Mouse (Mus musculus): ENCODE data around the gene Gm1604a. TPM values are rescaled to one million over a fixed set of nuclear protein-coding genes. Genes with fewer than 3 reads are reported as not detected.
"Not testable (repeated sequence)": the region's sequence is repeated elsewhere in the genome, so short reads cannot be mapped to it uniquely, and the experiment has no call there.

Gm1604a gene
- total RNA-seq, 1 experiment from 2014 or later = not detected

GRCm38 (mm10) chr17:7069561-7070240, 44.3 kb downstream of the Gm1604a start:
- not testable (repeated sequence) for DNase-seq

DNA sequence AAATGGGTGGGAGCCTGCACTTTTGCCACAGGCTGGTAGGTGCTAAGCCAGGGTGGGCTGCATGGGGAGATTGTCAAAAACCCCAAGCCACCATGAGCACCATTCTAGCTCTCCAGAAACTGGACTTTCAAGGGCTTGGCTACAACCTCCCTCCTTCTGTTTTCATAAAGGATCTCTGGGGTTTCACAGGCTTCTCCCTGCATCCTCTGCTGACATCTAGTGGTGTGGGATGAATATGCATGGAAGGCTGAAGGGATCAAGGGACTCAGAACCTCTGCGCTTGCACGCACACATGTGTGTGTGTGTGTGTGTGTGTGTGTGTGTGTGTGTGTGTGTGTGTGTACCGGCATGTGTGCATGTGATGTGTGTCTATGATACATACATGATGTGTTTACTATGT, 49.1 kb downstream of the Gm1604a start:
- peak; percentile 65 for DNase-seq

- DNase-seq = not testable (repeated sequence)
These were observed 50.2 kb downstream of the Gm1604a start for GRCm38 (mm10) chr17:7075519-7075918.

- DNase-seq = peak; percentile 76
These were observed 54.2 kb downstream of the Gm1604a start for GRCm38 (mm10) chr17:7079558-7079957.

GRCm38 (mm10) chr17:7084523-7084922, 59.2 kb downstream of the Gm1604a start:
- DNase-seq = not testable (repeated sequence)

DNA sequence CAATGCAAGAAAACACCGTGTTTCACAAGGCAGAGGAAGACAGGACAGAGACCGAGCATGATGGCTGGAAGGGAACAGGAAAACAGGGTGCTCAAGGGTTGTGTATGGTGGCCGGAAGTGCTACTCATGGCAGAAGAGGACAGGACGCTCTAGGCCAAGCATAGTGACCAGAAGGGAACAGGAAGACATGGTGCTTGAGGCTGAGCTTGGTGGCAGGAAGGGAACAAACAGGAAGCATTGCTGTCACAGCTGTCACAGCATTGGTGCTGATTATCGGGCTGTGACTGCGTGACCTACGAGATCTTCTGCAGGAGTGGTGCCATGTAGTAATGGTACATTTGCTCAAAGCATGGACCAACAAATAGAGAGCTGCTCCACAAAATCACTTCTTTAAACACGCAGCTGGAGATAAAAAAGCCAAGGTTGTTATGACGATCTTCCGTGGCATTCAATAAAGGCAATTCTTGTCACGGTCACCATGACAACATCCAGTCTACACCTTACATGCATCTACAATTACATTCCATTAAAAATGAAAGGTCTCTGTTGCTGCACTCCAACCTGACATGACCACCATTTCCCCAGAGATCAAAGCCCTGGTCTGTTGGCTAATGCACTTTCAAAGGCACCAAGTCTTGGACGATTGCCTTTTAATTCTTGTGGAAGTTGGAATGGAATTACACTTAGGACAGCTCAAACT, 60.3 kb downstream of the Gm1604a start:
- DNase-seq = not testable (repeated sequence)

DNA sequence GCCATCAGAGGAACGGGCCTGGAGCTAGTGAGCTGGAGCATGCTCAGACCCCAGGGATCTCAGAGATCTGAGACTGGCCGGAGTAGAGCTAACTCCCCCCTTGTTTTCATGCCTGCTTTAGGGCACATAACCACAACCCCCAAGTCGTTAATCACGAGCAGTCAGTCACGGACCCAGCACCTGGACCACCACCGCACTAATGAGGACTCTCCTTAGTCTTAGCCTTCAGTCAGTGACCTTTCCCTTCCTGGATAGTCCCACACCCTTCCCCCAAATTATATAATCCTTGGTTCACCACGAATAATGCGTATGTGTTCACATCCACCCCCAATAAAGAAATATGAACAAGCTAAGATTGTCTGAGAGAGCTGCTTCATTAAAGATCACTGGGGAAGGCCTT, 61.5 kb downstream of the Gm1604a start:
- DNase-seq = not testable (repeated sequence)

DNA sequence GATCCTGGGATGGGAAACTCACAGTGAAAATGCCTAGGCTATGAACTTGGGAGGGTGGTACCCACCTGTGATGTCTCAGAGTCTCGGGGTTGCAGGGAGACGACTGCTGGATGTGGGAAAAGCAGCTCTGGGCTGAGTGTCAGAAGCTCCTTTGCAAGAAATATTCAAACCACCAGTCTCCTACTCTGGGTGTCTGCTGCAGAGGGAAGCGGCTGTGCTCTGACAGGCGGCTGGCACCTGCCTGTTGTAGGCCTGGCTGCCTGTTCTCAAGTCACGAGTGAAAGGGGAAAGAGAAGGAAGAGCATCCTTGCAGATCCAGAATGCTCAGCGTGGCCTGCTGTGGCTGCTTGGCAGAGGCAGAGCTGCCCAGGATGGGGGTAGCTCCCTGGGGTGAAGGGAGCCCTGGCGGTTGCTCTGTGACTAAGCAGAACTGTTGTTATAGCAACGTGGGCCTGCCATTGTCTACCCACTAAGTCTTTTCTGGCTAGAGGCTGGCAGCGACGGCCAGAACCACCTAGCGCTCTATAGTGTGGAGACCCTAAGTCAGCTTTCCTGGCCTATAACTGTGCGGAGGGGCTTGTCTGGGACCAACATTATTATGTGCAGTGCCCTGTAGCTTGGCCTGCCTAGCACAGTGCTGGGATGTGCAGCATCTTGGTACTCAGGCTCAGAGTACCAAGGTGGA, 72.6 kb downstream of the Gm1604a start:
- not testable (repeated sequence) for DNase-seq

DNA sequence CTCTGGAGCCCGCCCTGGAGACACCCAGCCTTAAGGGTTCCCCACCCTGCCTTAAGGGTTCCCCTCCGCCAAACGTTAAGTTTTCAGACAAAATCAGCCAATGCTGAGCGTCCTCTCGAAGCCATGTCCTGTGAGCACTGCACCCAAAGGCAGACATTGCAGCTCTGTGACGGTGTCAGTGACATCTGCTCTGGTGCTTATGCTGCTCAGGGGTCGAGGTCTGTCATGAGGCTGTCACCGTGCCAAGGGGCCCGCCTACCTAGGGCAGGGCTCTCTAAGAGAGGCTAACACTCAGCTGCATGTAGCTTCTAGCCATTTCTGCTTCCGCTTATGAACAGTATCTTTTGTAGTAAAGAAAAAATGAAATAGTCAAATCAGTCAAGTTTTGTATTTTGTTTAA, 73.7 kb downstream of the Gm1604a start:
- DNase-seq = not testable (repeated sequence)

- not testable (repeated sequence) for DNase-seq
These were observed 77.6 kb downstream of the Gm1604a start for GRCm38 (mm10) chr17:7102945-7103344.

- DNase-seq = not testable (repeated sequence)
These were observed 86.3 kb downstream of the Gm1604a start for GRCm38 (mm10) chr17:7111658-7112057.

DNA sequence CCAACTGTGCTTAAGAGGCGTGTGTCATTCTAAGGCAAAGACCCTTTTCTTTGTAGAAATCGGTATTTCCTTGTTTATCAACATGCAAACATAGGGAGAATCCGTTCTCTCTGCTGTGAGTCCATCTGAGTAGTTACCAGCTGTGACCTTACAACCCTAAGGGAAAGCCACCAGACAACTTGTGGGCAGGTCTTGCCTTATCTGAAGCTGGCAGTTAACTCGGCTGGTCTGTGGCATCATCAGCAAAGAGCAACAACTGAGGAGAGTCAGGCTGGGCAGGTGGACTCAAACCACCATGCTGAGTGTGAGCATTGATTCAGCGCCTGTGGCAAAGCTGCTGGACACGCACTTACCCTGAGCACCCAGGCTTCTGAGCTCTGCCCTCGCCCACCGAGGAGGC, 90.9 kb downstream of the Gm1604a start:
- DNase-seq = not testable (repeated sequence)

DNA sequence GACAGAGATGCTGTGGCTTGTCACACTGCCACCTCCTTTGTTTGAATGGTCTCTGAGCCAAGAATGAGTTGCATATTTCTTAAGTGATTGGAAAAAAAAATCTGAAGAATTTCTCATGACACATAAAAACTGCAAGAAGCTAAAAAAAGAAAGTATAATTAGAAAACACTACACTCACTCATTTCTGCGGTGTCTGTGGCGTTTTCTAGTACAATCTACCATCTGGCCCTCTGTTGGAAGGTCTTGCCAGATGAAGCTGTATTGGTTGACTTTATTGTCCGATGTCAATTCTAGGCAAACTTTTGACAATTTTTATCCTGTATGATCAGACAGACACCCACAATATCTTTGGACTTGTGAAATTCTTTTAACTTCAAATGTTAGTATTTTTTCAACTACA, 95.5 kb downstream of the Gm1604a start:
- DNase-seq = not testable (repeated sequence)

DNA sequence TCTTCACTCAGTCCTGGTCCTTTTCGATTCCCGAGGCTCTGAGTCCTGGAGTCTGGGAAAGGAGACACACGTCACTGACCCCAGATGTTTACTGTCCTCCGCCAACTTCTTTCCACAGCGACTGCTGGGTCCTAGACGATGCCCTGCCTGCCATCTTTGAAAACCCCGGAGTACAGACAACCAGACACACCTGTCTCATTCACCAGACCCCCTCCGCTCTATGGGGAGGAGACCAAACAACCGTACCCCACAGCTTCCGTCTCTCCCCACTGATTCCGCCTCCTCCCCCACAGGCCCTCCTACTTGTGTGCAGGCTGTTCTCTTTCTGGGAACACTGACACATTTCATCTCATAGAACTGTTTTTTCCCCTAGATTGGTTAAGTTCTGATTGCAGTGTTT, 97.2 kb downstream of the Gm1604a start:
- not testable (repeated sequence) for DNase-seq

DNA sequence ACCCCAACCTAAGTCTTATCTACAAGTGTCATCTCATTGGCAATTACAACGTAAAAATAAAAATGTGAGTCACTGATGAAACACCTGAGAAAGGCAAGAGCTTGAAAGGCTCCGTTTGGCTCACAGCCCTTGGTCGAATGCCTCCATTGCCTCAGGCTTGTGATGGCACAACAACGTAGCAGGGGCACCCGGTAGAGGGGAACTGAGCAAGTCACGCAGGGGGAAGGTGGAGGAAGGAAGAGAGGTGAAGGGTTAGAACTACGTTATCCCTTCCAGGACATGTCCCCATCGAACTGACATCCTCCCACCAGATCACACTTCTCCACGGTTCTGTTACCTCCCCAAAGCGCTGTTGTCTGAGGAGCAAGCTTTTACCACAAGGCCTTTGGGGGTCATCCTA, 101.1 kb downstream of the Gm1604a start:
- DNase-seq = not testable (repeated sequence)

DNA sequence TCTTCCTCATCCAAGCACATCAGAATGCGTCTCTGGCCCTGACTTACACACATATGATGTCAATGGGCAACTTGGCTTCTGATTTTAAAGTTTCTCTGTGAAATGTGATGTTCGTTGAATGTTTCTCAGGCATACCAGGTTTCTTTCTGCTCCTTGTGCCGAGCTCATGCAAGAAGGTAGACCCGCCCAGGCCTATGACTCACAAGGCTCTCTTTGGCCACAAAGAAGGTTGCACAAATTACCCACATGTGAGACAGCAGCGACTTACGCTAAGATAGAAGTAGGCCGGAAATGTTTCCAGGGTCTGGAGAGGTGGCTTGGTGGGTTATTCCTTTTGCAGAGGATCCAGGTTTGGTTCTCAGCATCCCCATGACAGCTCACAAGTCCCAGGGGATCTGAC, 108.6 kb downstream of the Gm1604a start:
- not testable (repeated sequence) for DNase-seq

DNA sequence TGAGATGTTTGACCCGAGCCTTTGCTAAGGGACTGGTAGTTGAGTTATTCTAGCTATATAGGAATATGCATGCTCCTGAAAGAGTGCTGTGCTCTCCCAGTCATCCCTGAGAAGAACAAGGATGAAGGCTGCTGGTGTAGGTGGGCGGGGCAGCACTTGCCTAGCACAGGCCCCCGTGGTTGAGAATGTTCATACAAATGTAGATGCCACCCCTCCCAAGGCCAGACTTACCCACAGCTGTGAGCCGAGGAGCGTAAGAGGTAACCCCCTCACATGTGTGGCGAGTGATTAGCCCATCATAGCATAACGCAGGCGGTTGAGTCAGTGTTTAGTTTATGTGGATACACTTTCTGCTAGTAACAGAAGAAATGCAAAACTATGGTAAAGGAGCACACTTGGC, 109.9 kb downstream of the Gm1604a start:
- not testable (repeated sequence) for DNase-seq

Other genes starting within 250 kb of the Gm1604a start
- gene Ezr, start 242.8 kb upstream of the Gm1604a start, total RNA-seq (2021) = 23.6 and 30.5 TPM in 2 replicates
- 40.9 and 42.2 TPM in 2 replicates for gene Rsph3b, start 76.9 kb upstream of the Gm1604a start, total RNA-seq (2021)
- 14.2 and 14.7 TPM in 2 replicates for gene Tagap1, start 64.4 kb upstream of the Gm1604a start, total RNA-seq (2021)
- gene Rnaset2b, start 54.9 kb upstream of the Gm1604a start, total RNA-seq (2021) = 328 and 341 TPM in 2 replicates
- gene Gm49721, start 46.7 kb upstream of the Gm1604a start, total RNA-seq (2021) = 0.64 TPM in 1 of 2 replicates, not detected in the other
- gene Rps6ka2, start 144.5 kb downstream of the Gm1604a start, total RNA-seq (2021) = 11.4 and 12.9 TPM in 2 replicates